Mouse (Mus musculus): Measurements from ENCODE around the gene Cyp2c40.
"Not testable (repeated sequence)": the region's sequence is repeated elsewhere in the genome, so short reads cannot be mapped to it uniquely, and the experiment has no call there.

Gene Cyp2c40

GRCm38 (mm10) chr19:39812714-39813113 lies at the start of gene Cyp2c40:
Cyp2c40 (minus strand) TSS chr19:39812814.
- in situ Hi-C loops (cut with MboI, MseI): not testable (repeated sequence)

DNA sequence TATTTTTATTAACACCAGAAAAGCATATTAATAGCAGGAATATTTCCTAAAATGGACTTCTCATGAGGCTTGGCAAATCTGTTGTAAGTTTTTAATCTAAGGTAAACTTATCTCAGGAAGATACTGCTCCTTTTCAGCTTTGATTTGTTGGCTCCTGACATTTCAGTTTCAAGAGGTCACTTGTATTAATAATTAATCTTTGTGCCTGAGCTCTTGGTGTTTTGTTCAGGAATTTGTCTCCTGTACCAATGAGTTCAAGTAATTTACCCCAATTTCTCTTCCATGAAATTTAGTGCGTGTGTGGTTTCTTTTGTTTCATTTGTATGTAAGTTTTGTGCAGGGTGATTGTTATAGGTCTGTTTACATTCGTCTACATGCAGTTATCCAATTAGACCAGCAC lies 8.3 kb upstream of the Cyp2c40 start:
- in situ Hi-C loops (cut with MboI, MseI): loop anchor here (5.0 kb wide), 1 partner anchor 76 kb away; no protein-coding TSS in a partner anchor

DNA sequence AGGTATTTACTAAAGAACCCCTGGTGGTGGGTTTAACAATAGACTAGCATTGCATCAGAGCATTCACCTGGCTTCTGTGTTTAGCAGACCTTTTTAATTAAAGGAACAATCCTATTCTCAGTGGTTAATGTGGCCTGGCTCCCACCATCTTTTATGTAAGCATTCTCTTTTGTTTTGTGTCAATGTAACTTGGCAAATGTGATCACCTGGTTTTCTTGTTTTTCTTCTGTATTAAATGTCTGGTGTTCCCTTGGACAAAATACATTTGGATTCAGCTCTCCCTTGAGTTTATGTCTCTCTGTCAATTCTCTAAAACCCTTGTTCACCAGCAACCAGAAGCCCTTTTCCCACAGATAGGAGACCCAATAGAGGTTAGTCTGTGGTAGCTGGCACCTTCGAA lies 3.8 kb upstream of the Cyp2c40 start:
- in situ Hi-C loops (cut with MboI, MseI): not testable (repeated sequence)

DNA sequence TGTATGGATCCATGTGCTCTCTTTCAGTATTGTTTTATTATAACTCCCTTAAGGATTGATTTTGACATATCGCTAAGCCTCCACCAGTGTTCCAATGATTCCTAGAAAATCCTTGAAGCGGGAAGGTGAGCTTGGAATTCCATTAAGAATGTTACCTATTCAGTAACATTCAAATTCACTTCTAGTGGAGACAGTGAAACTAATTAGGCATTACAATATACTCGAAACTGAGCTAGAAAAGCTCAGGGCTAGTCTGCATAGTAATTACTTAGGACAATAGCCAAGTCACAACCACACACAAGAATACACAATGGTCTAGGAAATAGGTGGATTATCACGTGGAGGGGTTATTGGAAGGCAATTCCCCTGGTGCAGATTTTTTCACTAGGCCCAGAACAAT lies 3.4 kb upstream of the Cyp2c40 start:
- in situ Hi-C loops (cut with MboI, MseI): not testable (repeated sequence)

DNA sequence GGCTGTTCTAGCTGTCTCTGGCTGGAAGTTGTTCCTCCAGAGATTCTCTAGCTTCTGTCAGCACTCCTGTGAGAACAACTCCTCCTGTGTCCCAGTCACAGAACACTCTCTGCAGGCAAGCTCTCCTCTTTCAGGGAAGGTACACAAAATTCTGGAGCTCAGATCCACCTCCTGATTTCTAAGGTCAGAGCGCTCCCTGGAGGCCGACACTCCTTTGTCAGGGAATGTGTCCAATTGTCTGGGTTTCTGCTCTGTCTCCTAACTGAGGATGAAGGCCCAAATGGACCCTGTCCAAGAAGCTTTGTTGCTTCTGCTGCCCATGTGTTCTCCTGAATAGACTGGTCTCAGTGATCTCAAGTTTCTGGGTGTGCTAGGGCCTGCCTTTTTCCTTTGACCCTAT lies 27.2 kb downstream of the Cyp2c40 start:
- in situ Hi-C loops (cut with MboI, MseI): loop anchor here in 1 of 2 experiments (5.0 kb wide), 1 partner anchor 73 kb away; no protein-coding TSS in a partner anchor

GRCm38 (mm10) chr19:39745357-39745756 lies 67.3 kb downstream of the Cyp2c40 start:
- in situ Hi-C loops (cut with MboI, MseI): no loop called here

- in situ Hi-C loops (cut with MboI, MseI): not testable (repeated sequence)
Measured at GRCm38 (mm10) chr19:39744361-39744760, 68.3 kb downstream of the Cyp2c40 start.

DNA sequence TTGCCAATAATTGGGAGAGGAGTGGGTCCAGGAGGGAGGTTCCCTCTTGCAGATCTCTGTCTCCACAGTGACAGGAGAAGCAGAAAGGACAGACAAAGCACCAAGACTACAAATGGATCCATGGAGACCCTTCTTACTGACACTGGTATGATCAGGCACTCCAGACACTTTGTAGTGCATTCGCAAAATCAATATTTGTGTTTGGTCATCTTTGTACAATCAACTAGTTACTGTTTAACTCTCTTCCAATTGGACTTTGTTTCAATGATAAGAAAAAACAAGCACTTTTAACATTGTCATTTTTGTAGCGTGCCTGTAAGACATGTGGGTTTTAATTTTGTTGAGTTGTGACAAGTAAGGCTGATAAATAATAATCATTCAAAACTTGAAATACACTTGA lies 71.7 kb downstream of the Cyp2c40 start, which contains the start of gene Cyp2c68:
Cyp2c68 (minus strand) TSS at position 135 of the 400 bp plus-strand sequence.
- in situ Hi-C loops (cut with MboI, MseI): no loop called here
